Mouse (Mus musculus) forebrain, embryonic 10.5 days (tissue): ENCODE results near the gene Ttc41. TPM values are rescaled to one million over a fixed set of nuclear protein-coding genes. Genes with fewer than 3 reads are reported as not detected.

Experiments
- DNase-seq: peaks from one replicate; pipeline ENCODE4 v3.0.0-alpha.2; 2017; ENCODE audit warnings: low spot score; ENCODE audit errors: extremely low spot score
- H3K27ac ChIP-seq: fragments of 300-500 bp; sonication (generic); 2 replicates; pipeline ENCODE4 v1.5.1; 2016; ENCODE audit warnings: mild to moderate bottlenecking
- H3K27me3 ChIP-seq: fragments of 300-500 bp; sonication (generic); 2 replicates; pipeline ENCODE4 v1.6.1; 2016; ENCODE audit warnings: mild to moderate bottlenecking; ENCODE audit not compliant: poor library complexity, severe bottlenecking
- H3K36me3 ChIP-seq: fragments of 300-500 bp; sonication (generic); replicated peaks from 2 replicates; pipeline ENCODE4 v1.6.1; 2016; ENCODE audit warnings: mild to moderate bottlenecking, moderate library complexity
- H3K4me1 ChIP-seq: fragments of 300-500 bp; sonication (generic); 2 replicates; pipeline ENCODE4 v1.6.1; 2016
- H3K4me3 ChIP-seq: fragments of 300-500 bp; sonication (generic); 2 replicates; pipeline ENCODE4 v1.5.1; 2016; ENCODE audit warnings: mild to moderate bottlenecking, moderate library complexity
- H3K9me3 ChIP-seq: fragments of 300-500 bp; sonication (generic); 2 replicates; pipeline ENCODE4 v1.6.1; 2016; ENCODE audit warnings: mild to moderate bottlenecking, moderate library complexity
- WGBS: fragments of 180-500 bp; shearing (Covaris S2); methylation state at CpG from one replicate; pipeline ENCODE4 v1.1.7; 2016; 5-methylcytosine and 5-hydroxymethylcytosine counted together
- microRNA-seq: library from miRNA; unstranded; fragments of <30 nt; microRNA quantifications from one replicate; pipeline ENCODE4, GENCODE M21; 2017
- polyA plus RNA-seq: library from polyadenylated mRNA; unstranded; fragments of >200 nt; fragmentation: Nextera tagmentation; extraction: Ambion mirVana; gene quantifications from 2 replicates; pipeline ENCODE4 v1.2.1, GENCODE M21; 2016

Gene Ttc41
- polyA plus RNA-seq, 1 experiment from 2014 or later: 2.6 TPM

DNA sequence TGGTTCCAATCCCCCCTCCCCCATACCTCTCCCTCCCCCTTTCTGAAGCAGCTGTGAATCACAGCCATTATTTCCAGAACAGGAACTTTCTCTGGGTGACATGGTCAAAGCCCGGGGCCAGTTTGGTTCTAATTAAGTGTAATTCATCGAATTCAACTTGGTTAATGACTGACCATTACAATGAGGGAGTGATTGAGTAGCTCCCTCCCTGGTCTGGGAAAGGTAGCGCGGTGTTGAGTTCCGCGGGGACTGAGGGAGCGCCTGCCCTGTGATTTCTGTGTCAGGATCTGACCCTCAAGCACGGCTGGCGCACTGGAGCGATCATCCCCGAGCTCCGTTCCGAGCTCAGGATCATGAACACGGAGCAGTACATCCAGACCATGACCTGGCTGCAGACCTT is 119.3 kb downstream of the Ttc41 start:
- peak overlapping the region; percentile 71 for H3K27ac ChIP-seq
- H3K4me3 ChIP-seq: no peak overlapping the region
- peaks cover 37% of the 10 kb centered on the region for H3K4me1 ChIP-seq
- H3K36me3 ChIP-seq: peaks cover 16% of the 10 kb centered on the region
- no peaks in the 10 kb centered on the region for H3K9me3 ChIP-seq
- 63% methylated on average over 14 of the region's 14 CpGs for WGBS
- 0 out of 2 replicates have a peak, but pooled peaks cover 5% of the 10 kb centered on the region for H3K27me3 ChIP-seq
- DNase-seq: peak; percentile 22

DNA sequence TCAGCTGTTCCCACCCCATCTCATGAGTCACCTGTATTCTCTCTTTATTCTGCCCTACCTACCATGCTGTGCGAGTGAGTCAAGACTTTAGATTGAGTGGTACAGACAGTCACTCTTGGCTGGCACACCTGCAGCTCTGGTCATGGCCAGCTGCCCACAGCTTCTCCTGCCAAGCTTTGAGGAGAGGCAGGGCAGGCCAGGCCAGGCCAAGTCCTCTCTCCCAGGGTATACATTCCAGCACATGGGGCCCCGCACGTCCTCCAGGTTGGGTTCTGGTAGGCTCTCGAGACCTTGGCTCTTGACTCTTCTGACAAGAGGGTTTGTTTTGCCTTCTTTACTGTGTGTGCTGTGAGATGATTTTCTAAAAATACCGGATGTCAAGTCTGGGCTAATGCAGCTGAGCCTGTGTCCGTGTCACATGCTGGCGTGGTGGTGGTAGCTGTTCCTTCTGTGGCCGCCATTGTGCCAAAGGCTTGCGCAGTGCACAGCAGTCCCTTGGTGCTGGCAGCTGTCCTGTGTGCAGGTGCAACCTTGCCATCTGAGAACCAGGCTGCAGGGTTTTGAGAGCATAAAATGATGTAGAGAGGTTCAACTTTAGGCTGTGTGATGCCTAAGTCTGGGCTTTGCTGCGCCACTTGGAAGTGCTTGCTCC is 120.4 kb downstream of the Ttc41 start:
- WGBS: 88% methylated on average over 10 of the region's 10 CpGs
- H3K27me3 ChIP-seq: 0 out of 2 replicates have a peak, but pooled peaks cover 5% of the 10 kb centered on the region
- peaks cover 28% of the 10 kb centered on the region for H3K4me1 ChIP-seq
- H3K9me3 ChIP-seq: no peaks in the 10 kb centered on the region
- no peak for DNase-seq
- no peak overlapping the region; the same call in 1 of the 2 replicates for H3K27ac ChIP-seq
- peaks cover 13% of the 10 kb centered on the region for H3K36me3 ChIP-seq
- no peak overlapping the region for H3K4me3 ChIP-seq

Small RNA genes lying within 50 kb of the gene (microRNA-seq; reads per million reads assigned to microRNA genes)
- gene Gm25745: 7.8 reads per million, percentile 18 among the genes with 10 or more reads in this experiment

Other genes starting within 250 kb of the Ttc41 start
- gene Syn3, start 206.9 kb upstream of the Ttc41 start, polyA plus RNA-seq: 3.9 and 4.5 TPM in 2 replicates
- gene Hsp90b1, start 302 bp upstream of the Ttc41 start, polyA plus RNA-seq: 572 and 613 TPM in 2 replicates
- gene Gm49358, start 58.2 kb downstream of the Ttc41 start, polyA plus RNA-seq: not detected in 2 replicates
- 0.62 and 1.0 TPM in 2 replicates for gene Nt5dc3, start 73.2 kb downstream of the Ttc41 start, polyA plus RNA-seq